Mouse (Mus musculus) liver, embryonic 14.5 days (tissue): ENCODE measurements around the gene Cep152.

Source experiments
- CTCF ChIP-seq: IDR thresholded peaks from 2 replicates; pipeline ENCODE4 v1.5.1; 2016; ENCODE audit warnings: antibody characterized with exemption, low read depth, control low read depth
- EP300 ChIP-seq: IDR thresholded peaks from 2 replicates; pipeline ENCODE4 v1.6.1; 2016; ENCODE audit warnings: antibody characterized with exemption, low read depth

DNA sequence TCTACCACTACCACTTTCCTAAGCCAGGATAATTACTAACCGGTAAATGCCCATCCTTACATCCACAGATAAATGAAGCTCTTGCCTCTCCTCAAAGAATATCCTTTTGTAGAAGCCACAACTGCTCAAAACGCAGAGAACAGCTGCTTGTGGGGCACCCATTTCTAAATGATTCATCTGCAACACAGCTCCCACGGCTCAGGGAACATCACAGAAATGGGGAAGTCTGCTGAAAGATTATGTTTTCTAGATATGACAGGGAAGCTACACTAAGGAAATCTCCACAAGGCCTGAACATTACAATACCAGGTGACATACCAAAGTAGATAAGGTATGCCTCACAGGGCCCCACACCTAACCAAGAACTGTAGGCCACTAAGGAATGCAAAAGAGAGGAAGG, 49.1 kb downstream of the Cep152 start:
- no peak for TF ChIP-seq CTCF
- TF ChIP-seq EP300, result no peak
